Mouse (Mus musculus) heart, embryonic 11.5 days (tissue): ENCODE measurements around the gene Ahcyl2. TPM values are rescaled to one million over a fixed set of nuclear protein-coding genes. Genes with fewer than 3 reads are reported as not detected.

Experiments used
- ATAC-seq: fragments of 200-750 bp; cut with Nextera tagmentation; replicated peaks from 2 replicates; pipeline ENCODE4 v1.8.0; 2017; ENCODE audit warnings: moderate library complexity; ENCODE audit not compliant: insufficient number of reproducible peaks, low FRiP score, low TSS enrichment
- H3K27ac ChIP-seq: fragments of 300-500 bp; sonication (generic); 2 replicates; pipeline ENCODE4 v1.5.1; 2014; ENCODE audit warnings: mild to moderate bottlenecking, low read depth, low read length
- H3K27me3 ChIP-seq: fragments of 300-500 bp; sonication (generic); 2 replicates; pipeline ENCODE4 v1.6.1; 2014; ENCODE audit warnings: mild to moderate bottlenecking, low read length, mixed read lengths; ENCODE audit not compliant: control insufficient read depth, insufficient read depth
- H3K36me3 ChIP-seq: fragments of 300-500 bp; sonication (generic); 2 replicates; pipeline ENCODE4 v1.6.1; 2014; ENCODE audit warnings: mild to moderate bottlenecking, low read length, moderate library complexity, mixed read lengths; ENCODE audit not compliant: control insufficient read depth, insufficient read depth
- H3K4me1 ChIP-seq: fragments of 300-500 bp; sonication (generic); 2 replicates; pipeline ENCODE4 v1.6.1; 2014; ENCODE audit warnings: low read length; ENCODE audit not compliant: control insufficient read depth, insufficient read depth
- H3K4me2 ChIP-seq: fragments of 300-500 bp; sonication (generic); 2 replicates; pipeline ENCODE4 v1.6.1; 2014; ENCODE audit warnings: mild to moderate bottlenecking, moderate library complexity
- H3K4me3 ChIP-seq: fragments of 300-500 bp; sonication (generic); 2 replicates; pipeline ENCODE4 v1.5.1; 2014; ENCODE audit warnings: low read depth, low read length
- H3K9ac ChIP-seq: fragments of 300-500 bp; sonication (generic); 2 replicates; pipeline ENCODE4 v1.6.1; 2014; ENCODE audit warnings: mild to moderate bottlenecking, low read depth, low read length, moderate library complexity
- H3K9me3 ChIP-seq: fragments of 300-500 bp; sonication (generic); replicated peaks from 2 replicates; pipeline ENCODE4 v1.6.1; 2016; ENCODE audit warnings: low read length; ENCODE audit not compliant: control insufficient read depth
- WGBS: fragments of 180-500 bp; shearing (Covaris S2); extraction: QIAGEN DNeasy Blood & Tissue Kit; methylation state at CpG from one replicate; pipeline ENCODE4 v1.1.7; 2014; ENCODE audit not compliant: insufficient replicate concordance; 5-methylcytosine and 5-hydroxymethylcytosine counted together
- polyA plus RNA-seq: library from polyadenylated mRNA; unstranded; fragments of >200 nt; fragmentation: Nextera tagmentation; extraction: Ambion mirVana; gene quantifications from 2 replicates; pipeline ENCODE4 v1.2.1, GENCODE M21; 2014

The Ahcyl2 gene
- polyA plus RNA-seq, 1 experiment from 2014 or later, result 11.6 TPM

- 78% methylated on average over 3 of the region's 3 CpGs for WGBS
- Histone ChIP-seq H3K27ac (no peak overlapping the region), H3K36me3 (no peaks in the 10 kb centered on the region), H3K9me3 (no peaks in the 10 kb centered on the region), H3K4me1 (no peaks in the 10 kb centered on the region), H3K4me2 (no peak overlapping the region), H3K27me3 (no peaks in the 10 kb centered on the region), H3K9ac (no peak overlapping the region), H3K4me3 (no peak overlapping the region)
- no peak for ATAC-seq
Measured at GRCm38 (mm10) chr6:29790014-29790698, 22.3 kb downstream of the Ahcyl2 start.

- Histone ChIP-seq H3K9ac (no peak overlapping the region), H3K4me3 (no peak overlapping the region), H3K27me3 (no peaks in the 10 kb centered on the region), H3K27ac (no peak overlapping the region), H3K4me1 (no peaks in the 10 kb centered on the region), H3K9me3 (no peaks in the 10 kb centered on the region), H3K4me2 (no peak overlapping the region), H3K36me3 (no peaks in the 10 kb centered on the region)
- no peak for ATAC-seq
- 72% methylated on average over 1 of the region's 1 CpGs for WGBS
Measured at GRCm38 (mm10) chr6:29793520-29793919, 25.7 kb downstream of the Ahcyl2 start.

GRCm38 (mm10) chr6:29794582-29794981 is 26.8 kb downstream of the Ahcyl2 start:
- Histone ChIP-seq H3K4me2 (no peak overlapping the region), H3K9me3 (no peaks in the 10 kb centered on the region), H3K27ac (no peak overlapping the region), H3K4me1 (no peaks in the 10 kb centered on the region), H3K9ac (no peak overlapping the region), H3K4me3 (no peak overlapping the region), H3K27me3 (no peaks in the 10 kb centered on the region), H3K36me3 (no peaks in the 10 kb centered on the region)
- ATAC-seq, result no peak
- 86% methylated on average over 6 of the region's 6 CpGs for WGBS

GRCm38 (mm10) chr6:29802979-29803378 is 35.2 kb downstream of the Ahcyl2 start:
- no peaks in the 10 kb centered on the region for H3K27me3 ChIP-seq
- H3K4me2 ChIP-seq, result no peak overlapping the region
- H3K4me3 ChIP-seq, result no peak overlapping the region
- no peak overlapping the region for H3K9ac ChIP-seq
- no peaks in the 10 kb centered on the region for H3K4me1 ChIP-seq
- H3K27ac ChIP-seq, result no peak overlapping the region
- 85% methylated on average over 1 of the region's 1 CpGs for WGBS
- H3K9me3 ChIP-seq, result no peaks in the 10 kb centered on the region
- H3K36me3 ChIP-seq, result no peaks in the 10 kb centered on the region
- ATAC-seq, result no peak

- Histone ChIP-seq H3K9ac (no peak overlapping the region), H3K4me2 (no peak overlapping the region), H3K9me3 (no peaks in the 10 kb centered on the region), H3K4me3 (no peak overlapping the region), H3K36me3 (no peaks in the 10 kb centered on the region), H3K27ac (no peak overlapping the region), H3K4me1 (no peaks in the 10 kb centered on the region), H3K27me3 (no peaks in the 10 kb centered on the region)
- WGBS, result 67% methylated on average over 3 of the region's 3 CpGs
- no peak for ATAC-seq
Measured at GRCm38 (mm10) chr6:29804006-29804405, 36.2 kb downstream of the Ahcyl2 start.

- 92% methylated on average over 2 of the region's 2 CpGs for WGBS
- H3K9ac ChIP-seq, result no peak overlapping the region
Measured at GRCm38 (mm10) chr6:29805381-29805780, 37.6 kb downstream of the Ahcyl2 start.

GRCm38 (mm10) chr6:29812076-29812475 is 44.3 kb downstream of the Ahcyl2 start:
- no peak for ATAC-seq
- 76% methylated on average over 2 of the region's 2 CpGs for WGBS
- Histone ChIP-seq H3K4me1 (no peaks in the 10 kb centered on the region), H3K27me3 (no peaks in the 10 kb centered on the region), H3K9ac (no peak overlapping the region), H3K9me3 (no peaks in the 10 kb centered on the region), H3K4me2 (no peak overlapping the region), H3K36me3 (no peaks in the 10 kb centered on the region), H3K4me3 (no peak overlapping the region), H3K27ac (no peak overlapping the region)

More at GRCm38 (mm10) chr6:29805381-29805780, 37.6 kb downstream of the Ahcyl2 start:
- H3K36me3 ChIP-seq, result no peaks in the 10 kb centered on the region
- H3K27me3 ChIP-seq, result no peaks in the 10 kb centered on the region
- no peaks in the 10 kb centered on the region for H3K9me3 ChIP-seq
- H3K27ac ChIP-seq, result no peak overlapping the region
- no peak overlapping the region for H3K4me3 ChIP-seq
- ATAC-seq, result no peak
- no peaks in the 10 kb centered on the region for H3K4me1 ChIP-seq
- H3K4me2 ChIP-seq, result no peak overlapping the region

- H3K9me3 ChIP-seq, result no peaks in the 10 kb centered on the region
- no peaks in the 10 kb centered on the region for H3K36me3 ChIP-seq
- H3K27ac ChIP-seq, result no peak overlapping the region
- H3K9ac ChIP-seq, result no peak overlapping the region
- H3K4me1 ChIP-seq, result no peaks in the 10 kb centered on the region
- ATAC-seq, result no peak
- 56% methylated on average over 1 of the region's 1 CpGs for WGBS
- no peak overlapping the region for H3K4me3 ChIP-seq
- no peak overlapping the region for H3K4me2 ChIP-seq
- H3K27me3 ChIP-seq, result no peaks in the 10 kb centered on the region
Measured at GRCm38 (mm10) chr6:29812651-29813050, 44.8 kb downstream of the Ahcyl2 start.

- Histone ChIP-seq H3K4me2 (no peak overlapping the region), H3K27me3 (no peaks in the 10 kb centered on the region), H3K9ac (no peak overlapping the region), H3K27ac (no peak overlapping the region), H3K36me3 (no peaks in the 10 kb centered on the region), H3K4me1 (no peaks in the 10 kb centered on the region), H3K9me3 (no peaks in the 10 kb centered on the region), H3K4me3 (no peak overlapping the region)
- ATAC-seq, result no peak
- 61% methylated on average over 2 of the region's 2 CpGs for WGBS
Measured at GRCm38 (mm10) chr6:29814616-29815015, 46.8 kb downstream of the Ahcyl2 start.
